Mouse (Mus musculus) ES-Bruce4 (cell line): ENCODE measurements around the gene Tfam.

ENCODE experiments used
- EP300 ChIP-seq: IDR thresholded peaks from 2 replicates; pipeline ENCODE4 v1.6.1; 2011; ENCODE audit warnings: low read depth, low read length; ENCODE audit not compliant: insufficient read depth
- POLR2A ChIP-seq: IDR thresholded peaks from one replicate; pipeline ENCODE4 v1.8.1; 2011; ENCODE audit warnings: low read length; ENCODE audit not compliant: insufficient read depth

GRCm38 (mm10) chr10:71238240-71238554 lies at the start of gene Tfam:
- TF ChIP-seq EP300 (no peak), POLR2A (no peak)
